Mouse (Mus musculus): ENCODE data around the gene Cul4a. TPM values are rescaled to one million over a fixed set of nuclear protein-coding genes. Genes with fewer than 3 reads are reported as not detected.

Gene Cul4a
- total and polyA plus RNA-seq, 3 experiments: 15.6 to 27.0 (median 23.9) TPM

- H3K4me2 ChIP-seq (ENCODE audit: insufficient read depth, low read depth, poor library complexity, severe bottlenecking): no peak overlapping the region
- peaks cover 12 to 21% of the 10 kb centered on the region in 2 experiments for H3K36me3 ChIP-seq (replicated peaks in 1 of 2; ENCODE audit: control insufficient read depth in 1 of 2, insufficient read depth in 1 of 2, low read length in 1 of 2)
- in situ Hi-C loops (cut with MboI; ENCODE audit: low pct_ligation_motif_present, low pct_unique_long_range_greater_than_20kb, low sequenced_read_pairs): no loop called here
These were observed 75.0 kb downstream of the Cul4a start for GRCm38 (mm10) chr8:13180408-13180807.

GRCm38 (mm10) chr8:13180911-13181690 is 75.7 kb downstream of the Cul4a start:
- Histone ChIP-seq H3K4me1 (ENCODE audit: control insufficient read depth in 1 of 2, insufficient read depth in 2 of 2) (peaks cover 7 to 14% of the 10 kb centered on the region in 2 experiments; a peak in 3 of 4 replicates), H3K27ac (ENCODE audit: insufficient read depth, low read depth) (no peak overlapping the region), H3K27me3 (replicated peaks) (peaks cover 52% of the 10 kb centered on the region), H3K9ac (ENCODE audit: insufficient read depth, low read depth) (no peak overlapping the region), H3K4me2 (ENCODE audit: insufficient read depth, low read depth, poor library complexity, severe bottlenecking) (no peak overlapping the region), H3K9me3 (replicated peaks; ENCODE audit: low read length) (no peaks in the 10 kb centered on the region), H3K79me2 (replicated peaks; ENCODE audit: control insufficient read depth, extremely low read depth, insufficient read depth, poor library complexity, severe bottlenecking) (no peaks in the 10 kb centered on the region), H3K36me3 (replicated peaks in 1 of 2; ENCODE audit: control insufficient read depth in 1 of 2, insufficient read depth in 1 of 2, low read length in 1 of 2) (peaks cover 5 to 14% of the 10 kb centered on the region in 2 experiments), H3K4me3 (replicated peaks in 1 of 3; ENCODE audit: low read depth in 2 of 3, low read length in 2 of 3, poor library complexity in 1 of 3) (no peak overlapping the region)
- in situ Hi-C loops (cut with MboI; ENCODE audit: low pct_ligation_motif_present, low pct_unique_long_range_greater_than_20kb, low sequenced_read_pairs) (no loop called here), dilution Hi-C loops (cut with MboI; ENCODE audit: extremely low pct_ligation_motif_present, extremely low pct_unique_long_range_greater_than_20kb, low sequenced_read_pairs) (no loop called here)
- no peak for DNase-seq (ENCODE audit: extremely low read depth)
- no peak for TF ChIP-seq ZKSCAN1 (IDR thresholded peaks at IDR 0.05; ENCODE audit: borderline replicate concordance, low read depth, low read length)
- TF ChIP-seq USF2 (conservative IDR thresholded peaks at IDR 0.05; ENCODE audit: low read depth, low read length): no peak
- no peak for TF ChIP-seq TCF12 (IDR thresholded peaks at IDR 0.05; ENCODE audit: low read depth, low read length)
- no peak for TF ChIP-seq IRF4 (IDR thresholded peaks at IDR 0.05; ENCODE audit: low read depth, low read length)
- TF ChIP-seq E2F4 (IDR thresholded peaks at IDR 0.05; ENCODE audit: insufficient replicate concordance, low read depth, low read length): no peak
- no peak for TF ChIP-seq MAZ (IDR thresholded peaks at IDR 0.05; ENCODE audit: low read depth, low read length)
- TF ChIP-seq UBTF (IDR thresholded peaks at IDR 0.05; ENCODE audit: low read depth, low read length): no peak

More at GRCm38 (mm10) chr8:13180408-13180807, 75.0 kb downstream of the Cul4a start:
- DNase-seq (ENCODE audit: extremely low read depth): no peak
- Histone ChIP-seq H3K9me3 (replicated peaks; ENCODE audit: low read length) (no peaks in the 10 kb centered on the region), H3K27ac (ENCODE audit: insufficient read depth, low read depth) (no peak overlapping the region), H3K79me2 (replicated peaks; ENCODE audit: control insufficient read depth, extremely low read depth, insufficient read depth, poor library complexity, severe bottlenecking) (no peaks in the 10 kb centered on the region), H3K9ac (ENCODE audit: insufficient read depth, low read depth) (no peak overlapping the region), H3K4me1 (ENCODE audit: control insufficient read depth in 1 of 2, insufficient read depth in 2 of 2) (peaks cover 7 to 14% of the 10 kb centered on the region in 2 experiments; a peak in 3 of 4 replicates), H3K4me3 (replicated peaks in 1 of 3; ENCODE audit: low read depth in 2 of 3, low read length in 2 of 3, poor library complexity in 1 of 3) (no peak overlapping the region), H3K27me3 (replicated peaks) (peaks cover 45% of the 10 kb centered on the region)
- dilution Hi-C loops (cut with MboI; ENCODE audit: extremely low pct_ligation_motif_present, extremely low pct_unique_long_range_greater_than_20kb, low sequenced_read_pairs): no loop called here
- TF ChIP-seq ZC3H11A (IDR thresholded peaks at IDR 0.05; ENCODE audit: low read depth, low read length): no peak
- TF ChIP-seq PAX5 (IDR thresholded peaks at IDR 0.05; ENCODE audit: low read length): no peak
- TF ChIP-seq CHD1 (IDR thresholded peaks at IDR 0.05; ENCODE audit: low read depth, low read length): no peak
- TF ChIP-seq MAFK (IDR thresholded peaks at IDR 0.05; ENCODE audit: insufficient replicate concordance, low read length): no peak
- no peak for TF ChIP-seq CTCF (conservative IDR thresholded peaks at IDR 0.05 in 1 of 2, IDR thresholded peaks at IDR 0.05 in 1 of 2; ENCODE audit: low read depth in 2 of 2, low read length in 2 of 2)
- no peak for TF ChIP-seq JUND (conservative IDR thresholded peaks at IDR 0.05; ENCODE audit: low read depth, low read length)
- no peak for TF ChIP-seq MXI1 (IDR thresholded peaks at IDR 0.05; ENCODE audit: low read depth, low read length)
- no peak for TF ChIP-seq SMC3 (IDR thresholded peaks at IDR 0.05; ENCODE audit: low read depth, low read length)
- no peak for TF ChIP-seq MAZ (IDR thresholded peaks at IDR 0.05; ENCODE audit: low read depth, low read length)
- no peak for TF ChIP-seq ETS1 (conservative IDR thresholded peaks at IDR 0.05; ENCODE audit: low read depth, low read length)
- TF ChIP-seq EP300 (IDR thresholded peaks at IDR 0.05; ENCODE audit: low read length): no peak
- no peak for TF ChIP-seq UBTF (IDR thresholded peaks at IDR 0.05; ENCODE audit: low read depth, low read length)
- no peak for TF ChIP-seq POLR2A (IDR thresholded peaks at IDR 0.05; ENCODE audit: low read depth, low read length)
- TF ChIP-seq RCOR1 (conservative IDR thresholded peaks at IDR 0.05; ENCODE audit: low read depth, low read length): no peak
- no peak for TF ChIP-seq SIN3A (IDR thresholded peaks at IDR 0.05; ENCODE audit: low read length)
- no peak for TF ChIP-seq JUN (IDR thresholded peaks at IDR 0.05; ENCODE audit: insufficient read depth, low read depth, low read length)

Measured in CH12.LX (cell line).